Mouse (Mus musculus): ENCODE data around the gene Elof1. TPM values are rescaled to one million over a fixed set of nuclear protein-coding genes. Genes with fewer than 3 reads are reported as not detected.
"Not testable (repeated sequence)": the region's sequence is repeated elsewhere in the genome, so short reads cannot be mapped to it uniquely, and the experiment has no call there.

Elof1 gene
- polyA plus RNA-seq, 1 experiment from 2014 or later: 177 TPM

GRCm38 (mm10) chr9:22153810-22154209 is 36.8 kb upstream of the Elof1 start:
- peaks cover 3% of the 10 kb centered on the region; the same call in 1 of the 2 replicates for H3K9me3 ChIP-seq (replicated peaks)
- no peak overlapping the region for H3K4me2 ChIP-seq (replicated peaks)
- peaks cover 9% of the 10 kb centered on the region for H3K4me1 ChIP-seq
- no peak overlapping the region for H3K4me3 ChIP-seq
- H3K27ac ChIP-seq: no peak overlapping the region
- 90% methylated on average over 3 of the region's 3 CpGs for WGBS
- ATAC-seq (ENCODE audit: low FRiP score): no peak
- H3K27me3 ChIP-seq: no peaks in the 10 kb centered on the region; the same call in 1 of the 2 replicates
- peaks cover 8% of the 10 kb centered on the region; the same call in 1 of the 2 replicates for H3K36me3 ChIP-seq
- H3K9ac ChIP-seq: no peak overlapping the region

GRCm38 (mm10) chr9:22150946-22151345 is 34.0 kb upstream of the Elof1 start:
- H3K9ac ChIP-seq: no peak overlapping the region
- H3K36me3 ChIP-seq: no peaks in the 10 kb centered on the region
- ATAC-seq (ENCODE audit: low FRiP score): no peak
- H3K27ac ChIP-seq: no peak overlapping the region
- no peak overlapping the region for H3K4me3 ChIP-seq
- H3K9me3 ChIP-seq (replicated peaks): peaks cover 6% of the 10 kb centered on the region
- no peaks in the 10 kb centered on the region for H3K27me3 ChIP-seq
- H3K4me2 ChIP-seq (replicated peaks): no peak overlapping the region
- 88% methylated on average over 2 of the region's 2 CpGs for WGBS
- no peaks in the 10 kb centered on the region for H3K4me1 ChIP-seq

GRCm38 (mm10) chr9:22150249-22150693 is 33.3 kb upstream of the Elof1 start:
- H3K36me3 ChIP-seq; H3K9me3 ChIP-seq (replicated peaks); H3K27ac ChIP-seq; H3K4me3 ChIP-seq; H3K4me2 ChIP-seq (replicated peaks); H3K4me1 ChIP-seq; H3K9ac ChIP-seq; ATAC-seq (ENCODE audit: low FRiP score); H3K27me3 ChIP-seq: not testable (repeated sequence)
- 86% methylated on average over 7 of the region's 7 CpGs for WGBS

- ATAC-seq (ENCODE audit: low FRiP score): no peak
- Histone ChIP-seq H3K4me3 (no peak overlapping the region), H3K27ac (no peak overlapping the region), H3K9me3 (replicated peaks) (peaks cover 6% of the 10 kb centered on the region), H3K4me1 (no peaks in the 10 kb centered on the region), H3K36me3 (no peaks in the 10 kb centered on the region), H3K4me2 (replicated peaks) (no peak overlapping the region), H3K9ac (no peak overlapping the region), H3K27me3 (no peaks in the 10 kb centered on the region)
- WGBS: 78% methylated on average over 20 of the region's 20 CpGs
Observed at GRCm38 (mm10) chr9:22149426-22150248, 32.7 kb upstream of the Elof1 start.

- no peak overlapping the region for H3K4me3 ChIP-seq
- H3K27ac ChIP-seq: no peak overlapping the region
- no peaks in the 10 kb centered on the region for H3K4me1 ChIP-seq
- 81% methylated on average over 8 of the region's 8 CpGs for WGBS
- H3K9ac ChIP-seq: no peak overlapping the region
- ATAC-seq (ENCODE audit: low FRiP score): no peak
- H3K4me2 ChIP-seq (replicated peaks): no peak overlapping the region
- no peaks in the 10 kb centered on the region for H3K36me3 ChIP-seq
- H3K27me3 ChIP-seq: no peaks in the 10 kb centered on the region
- peaks cover 5% of the 10 kb centered on the region for H3K9me3 ChIP-seq (replicated peaks)
Observed at GRCm38 (mm10) chr9:22144304-22144965, 27.5 kb upstream of the Elof1 start.

- H3K4me1 ChIP-seq: no peaks in the 10 kb centered on the region
- H3K9me3 ChIP-seq (replicated peaks): peaks cover 3% of the 10 kb centered on the region; the same call in 1 of the 2 replicates
- no peak overlapping the region for H3K4me3 ChIP-seq
- no peaks in the 10 kb centered on the region for H3K27me3 ChIP-seq
- 57% methylated on average over 17 of the region's 17 CpGs for WGBS
- H3K36me3 ChIP-seq: no peaks in the 10 kb centered on the region
- no peak overlapping the region for H3K4me2 ChIP-seq (replicated peaks)
- ATAC-seq (ENCODE audit: low FRiP score): peak; percentile 54; the same call in 1 of the 2 replicates
- no peak overlapping the region for H3K27ac ChIP-seq
- no peak overlapping the region for H3K9ac ChIP-seq
Observed at GRCm38 (mm10) chr9:22143108-22144037, 26.4 kb upstream of the Elof1 start.

GRCm38 (mm10) chr9:22139746-22140145 is 22.8 kb upstream of the Elof1 start:
- Histone ChIP-seq H3K4me2 (replicated peaks) (no peak overlapping the region), H3K9me3 (replicated peaks) (no peaks in the 10 kb centered on the region), H3K27ac (no peak overlapping the region), H3K4me1 (peaks cover 5% of the 10 kb centered on the region), H3K9ac (no peak overlapping the region), H3K27me3 (peaks cover 14% of the 10 kb centered on the region), H3K4me3 (no peak overlapping the region), H3K36me3 (no peaks in the 10 kb centered on the region)
- ATAC-seq (ENCODE audit: low FRiP score): no peak
- WGBS: 89% methylated on average over 5 of the region's 5 CpGs

GRCm38 (mm10) chr9:22138480-22138879 is 21.5 kb upstream of the Elof1 start:
- H3K4me1 ChIP-seq: peaks cover 5% of the 10 kb centered on the region
- ATAC-seq (ENCODE audit: low FRiP score): no peak
- no peaks in the 10 kb centered on the region for H3K36me3 ChIP-seq
- no peak overlapping the region for H3K4me2 ChIP-seq (replicated peaks)
- peaks cover 15% of the 10 kb centered on the region for H3K27me3 ChIP-seq
- WGBS: 29% methylated on average over 2 of the region's 2 CpGs
- H3K4me3 ChIP-seq: no peak overlapping the region
- no peak overlapping the region for H3K9ac ChIP-seq
- H3K27ac ChIP-seq: no peak overlapping the region
- no peaks in the 10 kb centered on the region for H3K9me3 ChIP-seq (replicated peaks)

- Histone ChIP-seq H3K9me3 (replicated peaks) (no peaks in the 10 kb centered on the region), H3K27me3 (peaks cover 30% of the 10 kb centered on the region), H3K36me3 (no peaks in the 10 kb centered on the region), H3K27ac (no peak overlapping the region), H3K4me3 (no peak overlapping the region), H3K9ac (0 out of 2 replicates have a peak overlapping the region, but pooled peaks have one; percentile 8), H3K4me2 (replicated peaks) (no peak overlapping the region), H3K4me1 (peaks cover 5% of the 10 kb centered on the region)
- 8% methylated on average over 21 of the region's 23 CpGs for WGBS
- no peak for ATAC-seq (ENCODE audit: low FRiP score)
Observed at GRCm38 (mm10) chr9:22136765-22137547, 20.0 kb upstream of the Elof1 start.

GRCm38 (mm10) chr9:22135644-22136390 is 18.8 kb upstream of the Elof1 start, which contains the start of gene Acp5:
TSS of gene Acp5 (minus strand) at chr9:22135711.
- Histone ChIP-seq H3K4me3 (no peak within 1 kb of the TSS), H3K9me3 (replicated peaks) (no peaks in the 10 kb centered on the region), H3K9ac (no peak within 1 kb of the TSS), H3K27me3 (peaks cover 42% of the 10 kb centered on the region), H3K36me3 (no peaks in the 10 kb centered on the region), H3K4me2 (replicated peaks) (no peak within 1 kb of the TSS), H3K4me1 (peaks cover 10% of the 10 kb centered on the region), H3K27ac (no peak within 1 kb of the TSS)
- 74% methylated on average over 7 of the region's 7 CpGs for WGBS
- ATAC-seq (ENCODE audit: low FRiP score): no peak
